Comparison of ENCODE assay signal across 8 mouse cellular contexts in the genomic region with DNA sequence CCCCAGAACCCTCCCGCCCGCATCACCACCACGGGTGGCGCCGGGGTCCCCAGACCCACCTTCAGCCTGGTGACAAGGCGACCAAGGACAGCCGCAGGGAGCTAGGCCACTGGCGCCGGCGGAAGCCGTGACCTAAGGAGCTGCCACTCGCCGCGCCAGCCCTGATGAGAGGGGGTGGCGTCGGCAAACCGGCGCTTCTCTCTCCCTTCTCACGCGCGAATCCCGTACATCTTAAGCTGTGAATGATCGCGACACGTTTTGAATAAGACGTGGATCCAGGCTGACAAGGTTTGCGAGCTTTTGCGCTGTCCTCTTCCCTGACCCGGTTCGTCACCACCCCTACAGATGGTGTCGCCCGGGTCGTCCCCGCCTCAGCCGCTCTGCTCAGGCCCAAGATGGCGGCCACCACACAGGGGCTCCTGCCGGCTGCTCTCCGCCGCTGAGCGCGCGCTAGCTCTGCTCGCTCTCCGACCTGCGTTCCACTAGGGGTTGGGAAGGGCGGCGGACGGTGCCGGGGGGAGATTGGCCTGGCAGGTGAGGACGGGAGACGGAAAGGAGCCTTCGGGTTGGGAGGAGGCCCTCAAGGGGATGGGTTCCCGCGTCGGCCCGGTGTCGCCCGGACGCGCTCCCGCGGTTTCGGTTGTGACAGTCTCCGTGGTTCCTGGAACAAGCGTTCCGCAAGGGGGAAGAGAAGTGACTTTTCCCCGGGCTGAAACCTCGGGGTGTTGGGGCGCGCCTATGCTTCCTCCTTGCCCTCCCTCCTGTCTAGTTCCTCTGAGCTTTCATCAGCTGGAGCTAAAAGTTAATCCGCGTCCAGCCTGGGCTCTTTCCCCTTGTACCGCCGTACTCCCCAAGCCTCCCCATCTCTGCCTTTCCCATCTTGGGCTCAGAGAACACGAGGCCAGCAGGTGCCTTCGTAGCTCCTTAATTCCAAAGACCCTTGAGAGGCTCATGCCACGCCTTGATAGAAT. TPM values are rescaled to one million over a fixed set of nuclear protein-coding genes. Genes with fewer than 3 reads are reported as not detected.
DNase-seq lines count a peak whose midpoint lies in the region; ATAC-seq and TF ChIP-seq lines count a peak whose summit lies in the region.

A gene (plus strand): TSS at position 388 of the 971 bp plus-strand sequence.

- under 1% methylated on average over 77 of the region's 77 CpGs for WGBS in heart, embryonic 12.5 days
- WGBS in kidney, postnatal 0 days, result under 1% methylated on average over 74 of the region's 77 CpGs
- under 1% methylated on average over 77 of the region's 77 CpGs for WGBS in liver, embryonic 11.5 days
- WGBS in stomach, embryonic 14.5 days, result under 1% methylated on average over 76 of the region's 77 CpGs

- TF ChIP-seq CTCF in kidney, postnatal 0 days (IDR thresholded peaks at IDR 0.05; ENCODE audit: low read depth), result no peak

- DNase-seq in B cell, adult 2 months, result peak; percentile 86 to 90
- peak; percentile 90 for DNase-seq in brain, adult 2 months (ENCODE audit: low read depth, low spot score)
- peak; percentile 88 for DNase-seq in kidney, postnatal 0 days (ENCODE audit: low spot score)
- DNase-seq in liver, embryonic 11.5 days (ENCODE audit: low spot score), result peak; percentile 92
- DNase-seq in naive thymus-derived CD4-positive, alpha-beta T cell, adult 2 months (ENCODE audit: low read depth), result peak; percentile 92

- no peaks in the 10 kb centered on the region for H3K9me3 ChIP-seq in heart, embryonic 12.5 days (replicated peaks)
- H3K9me3 ChIP-seq in kidney, postnatal 0 days (replicated peaks; ENCODE audit: low read length), result no peaks in the 10 kb centered on the region
- no peaks in the 10 kb centered on the region for H3K9me3 ChIP-seq in liver, embryonic 11.5 days (ENCODE audit: control insufficient read depth, low read length)
- H3K9me3 ChIP-seq in stomach, embryonic 14.5 days (ENCODE audit: control insufficient read depth, low read depth, low read length), result no peaks in the 10 kb centered on the region

- peak within 1 kb of the TSS; percentile 97 for H3K9ac ChIP-seq in heart, embryonic 12.5 days
- peak within 1 kb of the TSS; percentile 93 for H3K9ac ChIP-seq in kidney, postnatal 0 days (ENCODE audit: low read depth, low read length)
- peak within 1 kb of the TSS; percentile 91 for H3K9ac ChIP-seq in liver, embryonic 11.5 days (ENCODE audit: low read depth, low read length)
- peak within 1 kb of the TSS; percentile 86 for H3K9ac ChIP-seq in stomach, embryonic 14.5 days (replicated peaks; ENCODE audit: low read depth, low read length)

- peak within 1 kb of the TSS; percentile 78 for H3K4me2 ChIP-seq in heart, embryonic 12.5 days
- peak within 1 kb of the TSS; percentile 75 for H3K4me2 ChIP-seq in kidney, postnatal 0 days (ENCODE audit: low read length)
- peak within 1 kb of the TSS; percentile 68 for H3K4me2 ChIP-seq in liver, embryonic 11.5 days
- H3K4me2 ChIP-seq in stomach, embryonic 14.5 days (replicated peaks; ENCODE audit: low read depth, low read length), result peak within 1 kb of the TSS; percentile 78

- peak within 1 kb of the TSS; percentile 95 for H3K27ac ChIP-seq in heart, embryonic 12.5 days (ENCODE audit: poor library complexity, severe bottlenecking)
- peak within 1 kb of the TSS; percentile 93 for H3K27ac ChIP-seq in kidney, postnatal 0 days
- peak within 1 kb of the TSS; percentile 86 for H3K27ac ChIP-seq in liver, embryonic 11.5 days (ENCODE audit: low read depth, low read length)
- peak within 1 kb of the TSS; percentile 91 for H3K27ac ChIP-seq in stomach, embryonic 14.5 days (ENCODE audit: low read length)

- ATAC-seq in erythroblast, adult 5-6 weeks (replicated peaks; ENCODE audit: low FRiP score, poor library complexity, severe bottlenecking), result peak; percentile 92
- ATAC-seq in heart, embryonic 12.5 days (ENCODE audit: insufficient number of reproducible peaks, low FRiP score), result peak; percentile 94
- peak; percentile 96 for ATAC-seq in kidney, postnatal 0 days (replicated peaks; ENCODE audit: low FRiP score, low read depth)
- ATAC-seq in liver, embryonic 11.5 days (replicated peaks; ENCODE audit: low FRiP score), result peak; percentile 88
- ATAC-seq in stomach, embryonic 14.5 days (ENCODE audit: insufficient number of reproducible peaks, insufficient read depth, low FRiP score, low read depth), result peak; percentile 96

- peak within 1 kb of the TSS; percentile 98 for H3K4me3 ChIP-seq in heart, embryonic 12.5 days
- H3K4me3 ChIP-seq in kidney, postnatal 0 days (replicated peaks; ENCODE audit: low read depth, low read length), result peak within 1 kb of the TSS; percentile 94
- peak within 1 kb of the TSS; percentile 89 for H3K4me3 ChIP-seq in liver, embryonic 11.5 days (ENCODE audit: low read depth, low read length)
- H3K4me3 ChIP-seq in stomach, embryonic 14.5 days (ENCODE audit: low read depth, low read length), result peak within 1 kb of the TSS; percentile 90

- H3K27me3 ChIP-seq in heart, embryonic 12.5 days (replicated peaks), result no peaks in the 10 kb centered on the region
- H3K27me3 ChIP-seq in kidney, postnatal 0 days (ENCODE audit: insufficient read depth, low read length), result no peaks in the 10 kb centered on the region
- no peaks in the 10 kb centered on the region for H3K27me3 ChIP-seq in liver, embryonic 11.5 days (replicated peaks; ENCODE audit: control insufficient read depth, insufficient read depth, low read length)
- H3K27me3 ChIP-seq in stomach, embryonic 14.5 days (ENCODE audit: control insufficient read depth, insufficient read depth, low read length), result no peaks in the 10 kb centered on the region

- H3K4me1 ChIP-seq in heart, embryonic 12.5 days (replicated peaks), result peaks cover 30% of the 10 kb centered on the region
- 0 out of 2 replicates have a peak, but pooled peaks cover 14% of the 10 kb centered on the region for H3K4me1 ChIP-seq in kidney, postnatal 0 days (replicated peaks; ENCODE audit: insufficient read depth, low read length)
- peaks cover 30% of the 10 kb centered on the region for H3K4me1 ChIP-seq in liver, embryonic 11.5 days (replicated peaks; ENCODE audit: control insufficient read depth, insufficient read depth, low read length)
- peaks cover 16% of the 10 kb centered on the region; the same call in 1 of the 2 replicates for H3K4me1 ChIP-seq in stomach, embryonic 14.5 days (ENCODE audit: control insufficient read depth, insufficient read depth, low read length)

- peaks cover 16% of the 10 kb centered on the region; the same call in 1 of the 2 replicates for H3K36me3 ChIP-seq in heart, embryonic 12.5 days
- no peaks in the 10 kb centered on the region for H3K36me3 ChIP-seq in kidney, postnatal 0 days (ENCODE audit: insufficient read depth, low read length)
- H3K36me3 ChIP-seq in liver, embryonic 11.5 days (ENCODE audit: control insufficient read depth, insufficient read depth, low read length), result no peaks in the 10 kb centered on the region
- H3K36me3 ChIP-seq in stomach, embryonic 14.5 days (ENCODE audit: control insufficient read depth, insufficient read depth, low read length), result no peaks in the 10 kb centered on the region

RNA-seq across cellular contexts. Expression of the gene that starts here (rescaled TPM):
- total RNA-seq in erythroblast, adult 5-6 weeks (2015; ENCODE audit: low replicate concordance), result 9.0 and 12.1 TPM in 2 replicates
- total RNA-seq in erythroblast, adult 5-6 weeks (2017; ENCODE audit: low replicate concordance), result 15.7 and 25.2 TPM in 2 replicates
- polyA plus RNA-seq in heart, embryonic 12.5 days (2016; fragmentation: Nextera tagmentation; extraction: Ambion mirVana), result 26.2 and 27.7 TPM in 2 replicates
- polyA plus RNA-seq in kidney, postnatal 0 days (2015; fragmentation: Nextera tagmentation; extraction: Ambion mirVana), result 21.7 and 23.9 TPM in 2 replicates
- polyA plus RNA-seq in liver, embryonic 11.5 days (2014; fragmentation: Nextera tagmentation; extraction: Ambion mirVana), result 46.9 and 48.8 TPM in 2 replicates
- 29.0 and 32.6 TPM in 2 replicates for polyA plus RNA-seq in stomach, embryonic 14.5 days (2014; fragmentation: Nextera tagmentation; extraction: Ambion mirVana)

Comparison
In these comparisons a context has a peak if more than half of its experiments do, and no peak if none do; other contexts are left out.
1. Peak in every context shown above with its lines: DNase-seq, ATAC-seq, H3K4me3 ChIP-seq and H3K27ac ChIP-seq.